Mouse (Mus musculus): ENCODE data around the gene Pkp3. TPM values are rescaled to one million over a fixed set of nuclear protein-coding genes. Genes with fewer than 3 reads are reported as not detected.
"Not testable (repeated sequence)": the region's sequence is repeated elsewhere in the genome, so short reads cannot be mapped to it uniquely, and the experiment has no call there.

Pkp3 gene
- polyA plus RNA-seq (2015; fragmentation: Nextera tagmentation; extraction: Ambion mirVana): 23.9 and 25.5 TPM in 2 replicates

DNA sequence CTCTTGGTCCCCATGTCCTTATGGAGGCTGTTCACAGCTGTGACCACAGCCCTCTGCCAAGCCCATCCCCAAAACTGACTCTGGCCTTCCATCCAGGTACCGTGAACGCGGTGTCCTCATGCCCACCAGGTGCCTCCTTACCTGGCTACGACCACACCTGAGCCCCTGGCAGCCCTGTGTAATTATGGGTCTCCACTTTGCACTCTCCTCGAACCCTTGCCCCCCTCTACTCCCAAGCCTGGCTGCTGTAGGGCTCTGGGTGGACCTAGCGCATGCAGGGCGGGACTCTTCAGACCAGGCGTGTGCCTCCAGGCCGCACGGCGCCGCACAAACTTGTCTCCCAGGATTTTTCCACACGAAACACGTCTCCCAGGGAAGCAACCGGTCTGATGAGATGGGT is at the start of gene Pkp3:
Pkp3 (plus strand) TSS at position 378 of the 400 bp plus-strand sequence.
- no peak within 1 kb of the TSS for H3K4me3 ChIP-seq
- peaks cover 7% of the 10 kb centered on the region; the same call in 1 of the 2 replicates for H3K4me1 ChIP-seq
- peaks cover 22% of the 10 kb centered on the region for H3K27me3 ChIP-seq
- 90% methylated on average over 15 of the region's 15 CpGs for WGBS
- peak within 1 kb of the TSS; percentile 16; the same call in 1 of the 2 replicates for H3K4me2 ChIP-seq (replicated peaks)
- no peaks in the 10 kb centered on the region for H3K9me3 ChIP-seq
- no peak for ATAC-seq (ENCODE audit: low FRiP score, low read depth)
- H3K36me3 ChIP-seq: no peaks in the 10 kb centered on the region
- H3K27ac ChIP-seq: no peak within 1 kb of the TSS; the same call in 1 of the 2 replicates
- 0 out of 2 replicates have a peak within 1 kb of the TSS, but pooled peaks have one; percentile 19 for H3K9ac ChIP-seq

- H3K27me3 ChIP-seq: no peaks in the 10 kb centered on the region
- no peaks in the 10 kb centered on the region for H3K36me3 ChIP-seq
- H3K4me3 ChIP-seq: no peak within 1 kb of the TSS
- H3K4me1 ChIP-seq: peaks cover 4% of the 10 kb centered on the region; the same call in 1 of the 2 replicates
- no peak for ATAC-seq (ENCODE audit: low FRiP score, low read depth)
- no peak within 1 kb of the TSS for H3K9ac ChIP-seq
- WGBS: 92% methylated on average over 2 of the region's 2 CpGs
- H3K27ac ChIP-seq: no peak within 1 kb of the TSS
- no peaks in the 10 kb centered on the region for H3K9me3 ChIP-seq
- no peak within 1 kb of the TSS for H3K4me2 ChIP-seq (replicated peaks)
Observed at GRCm38 (mm10) chr7:141028831-141029230, 49.2 kb upstream of the Pkp3 start, which contains the start of gene Gm17387. Gene Gm17387, plus strand, starts transcription at chr7:141029131.

DNA sequence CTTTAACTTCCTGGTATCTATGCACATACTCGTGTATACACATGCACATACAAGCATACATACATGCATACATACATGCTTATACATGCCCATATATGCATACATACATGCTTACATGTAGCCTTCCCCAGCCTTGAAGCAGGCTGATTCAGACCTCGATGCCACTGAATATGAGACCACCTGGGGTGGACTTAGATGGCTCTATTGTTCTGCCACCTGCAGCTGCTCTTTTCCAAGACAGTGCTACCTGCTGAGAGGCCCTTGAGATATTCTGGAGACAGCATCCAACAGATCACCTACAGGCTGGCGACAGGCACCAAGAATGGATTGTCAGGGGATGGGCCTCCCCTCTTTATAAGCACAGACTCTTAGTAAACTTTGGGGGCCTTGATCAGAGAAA is 47.6 kb upstream of the Pkp3 start:
- no peak for ATAC-seq (ENCODE audit: low FRiP score, low read depth)
- Histone ChIP-seq H3K9ac (no peak overlapping the region; the same call in 1 of the 2 replicates), H3K36me3 (no peaks in the 10 kb centered on the region), H3K4me3 (no peak overlapping the region), H3K9me3 (no peaks in the 10 kb centered on the region), H3K27ac (no peak overlapping the region), H3K4me2 (replicated peaks) (no peak overlapping the region), H3K4me1 (peaks cover 4% of the 10 kb centered on the region; the same call in 1 of the 2 replicates), H3K27me3 (no peaks in the 10 kb centered on the region)
- 58% methylated on average over 3 of the region's 3 CpGs for WGBS

- Histone ChIP-seq H3K9ac (no peak overlapping the region), H3K27ac (no peak overlapping the region), H3K4me2 (replicated peaks) (no peak overlapping the region), H3K27me3 (no peaks in the 10 kb centered on the region), H3K4me1 (peaks cover 4% of the 10 kb centered on the region; the same call in 1 of the 2 replicates), H3K36me3 (no peaks in the 10 kb centered on the region), H3K9me3 (no peaks in the 10 kb centered on the region), H3K4me3 (no peak overlapping the region)
- 79% methylated on average over 9 of the region's 9 CpGs for WGBS
- no peak for ATAC-seq (ENCODE audit: low FRiP score, low read depth)
Observed at GRCm38 (mm10) chr7:141032458-141033167, 45.4 kb upstream of the Pkp3 start.

DNA sequence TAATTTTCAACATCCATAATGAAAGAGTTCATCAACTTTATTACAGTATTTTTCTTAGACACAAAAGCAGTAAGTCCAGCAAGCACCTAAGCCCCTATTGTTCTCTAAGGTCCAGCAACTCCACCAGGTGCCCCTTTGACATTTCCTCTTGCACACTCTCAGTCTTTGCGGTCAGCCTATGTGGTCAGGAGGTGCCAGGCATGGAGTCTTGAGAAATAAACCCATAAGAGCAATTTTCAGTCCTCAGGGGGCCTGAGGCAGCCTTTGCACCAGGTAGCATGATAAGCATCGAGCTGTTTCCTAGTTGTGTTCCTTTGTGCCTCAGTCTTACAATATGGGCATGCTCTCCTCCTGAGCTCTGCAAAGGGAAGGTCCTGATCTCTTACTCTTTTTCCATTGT is 41.4 kb upstream of the Pkp3 start:
- H3K36me3 ChIP-seq; H3K4me2 ChIP-seq (replicated peaks); H3K27me3 ChIP-seq; H3K9ac ChIP-seq; ATAC-seq (ENCODE audit: low FRiP score, low read depth); H3K9me3 ChIP-seq; H3K27ac ChIP-seq; H3K4me3 ChIP-seq: not testable (repeated sequence)
- H3K4me1 ChIP-seq: peaks cover 13% of the 10 kb centered on the region
- 78% methylated on average over 1 of the region's 2 CpGs for WGBS

GRCm38 (mm10) chr7:141038090-141039032 is 39.7 kb upstream of the Pkp3 start:
- no peak for ATAC-seq (ENCODE audit: low FRiP score, low read depth)
- Histone ChIP-seq H3K36me3 (no peaks in the 10 kb centered on the region), H3K4me2 (replicated peaks) (no peak overlapping the region), H3K9me3 (no peaks in the 10 kb centered on the region), H3K4me3 (no peak overlapping the region), H3K9ac (no peak overlapping the region), H3K27ac (no peak overlapping the region), H3K27me3 (no peaks in the 10 kb centered on the region), H3K4me1 (peaks cover 26% of the 10 kb centered on the region)
- WGBS: 72% methylated on average over 20 of the region's 21 CpGs

GRCm38 (mm10) chr7:141039386-141040107 is 38.5 kb upstream of the Pkp3 start:
- Histone ChIP-seq H3K27ac (no peak overlapping the region), H3K27me3 (no peaks in the 10 kb centered on the region), H3K9ac (no peak overlapping the region), H3K4me2 (replicated peaks) (no peak overlapping the region), H3K9me3 (no peaks in the 10 kb centered on the region), H3K4me1 (peaks cover 25% of the 10 kb centered on the region), H3K36me3 (no peaks in the 10 kb centered on the region), H3K4me3 (no peak overlapping the region)
- 94% methylated on average over 4 of the region's 4 CpGs for WGBS
- ATAC-seq (ENCODE audit: low FRiP score, low read depth): no peak

DNA sequence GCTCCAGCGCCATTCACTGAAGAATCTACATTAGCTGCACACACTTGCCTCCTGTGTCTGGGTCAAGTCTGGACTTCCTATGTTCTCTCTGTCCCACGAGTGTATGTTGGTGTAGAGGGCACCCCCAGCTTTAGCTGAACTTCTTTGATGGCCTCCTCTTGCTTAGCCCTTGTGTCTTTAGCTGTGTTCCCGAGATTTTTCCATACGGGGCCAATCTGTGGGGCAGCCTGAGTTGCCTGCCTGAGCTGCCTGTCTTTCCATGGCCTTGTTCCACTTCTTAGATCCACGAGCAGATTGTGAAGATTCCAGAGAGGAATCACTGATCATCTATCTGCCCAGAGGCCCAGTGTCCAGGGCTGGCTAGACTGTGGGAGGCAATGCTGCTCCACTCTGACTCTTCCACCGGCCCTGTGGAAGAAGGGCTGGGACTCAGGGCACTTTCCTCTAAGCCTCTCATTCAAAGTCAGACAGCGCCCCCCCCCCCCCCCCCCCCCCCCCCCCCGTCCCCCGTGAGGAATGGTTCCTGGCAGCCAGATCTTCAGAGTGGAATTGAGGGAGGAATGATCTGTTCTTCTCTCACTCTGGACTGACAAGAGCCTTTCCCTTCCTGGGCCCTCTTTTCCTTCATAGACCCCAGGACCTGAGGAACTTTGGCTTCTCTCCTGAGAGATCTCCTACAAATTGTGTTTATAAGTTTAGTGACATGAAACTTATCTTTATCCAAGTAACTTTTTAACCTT is 37.0 kb upstream of the Pkp3 start:
- 0 out of 2 replicates have a peak, but pooled peaks have one; percentile 16 for ATAC-seq (ENCODE audit: low FRiP score, low read depth)

GRCm38 (mm10) chr7:141041661-141042060 is 36.4 kb upstream of the Pkp3 start:
- 0 out of 2 replicates have a peak overlapping the region, but pooled peaks have one; percentile 9 for H3K4me2 ChIP-seq (replicated peaks)
- ATAC-seq (ENCODE audit: low FRiP score, low read depth): peak; percentile 80

More for the DNA sequence above, 37.0 kb upstream of the Pkp3 start:
- 31% methylated on average over 6 of the region's 9 CpGs for WGBS
- Histone ChIP-seq H3K9me3 (no peaks in the 10 kb centered on the region), H3K9ac (0 out of 2 replicates have a peak overlapping the region, but pooled peaks have one; percentile 19), H3K27ac (peak overlapping the region; percentile 90), H3K4me3 (no peak overlapping the region), H3K4me2 (replicated peaks) (peak overlapping the region; percentile 28), H3K4me1 (peaks cover 25% of the 10 kb centered on the region), H3K36me3 (no peaks in the 10 kb centered on the region), H3K27me3 (no peaks in the 10 kb centered on the region)

GRCm38 (mm10) chr7:141042539-141042938 is 35.5 kb upstream of the Pkp3 start:
- H3K9me3 ChIP-seq: no peaks in the 10 kb centered on the region
- peaks cover 36% of the 10 kb centered on the region for H3K4me1 ChIP-seq
- H3K27me3 ChIP-seq: no peaks in the 10 kb centered on the region
- 22% methylated on average over 4 of the region's 4 CpGs for WGBS
- ATAC-seq (ENCODE audit: low FRiP score, low read depth): no peak
- no peak overlapping the region for H3K4me3 ChIP-seq
- H3K9ac ChIP-seq: no peak overlapping the region
- no peaks in the 10 kb centered on the region for H3K36me3 ChIP-seq
- H3K4me2 ChIP-seq (replicated peaks): no peak overlapping the region
- peak overlapping the region; percentile 67 for H3K27ac ChIP-seq

More at GRCm38 (mm10) chr7:141041661-141042060, 36.4 kb upstream of the Pkp3 start:
- Histone ChIP-seq H3K27me3 (no peaks in the 10 kb centered on the region), H3K4me3 (no peak overlapping the region), H3K9ac (no peak overlapping the region), H3K36me3 (no peaks in the 10 kb centered on the region), H3K9me3 (no peaks in the 10 kb centered on the region), H3K27ac (peak overlapping the region; percentile 90), H3K4me1 (peaks cover 27% of the 10 kb centered on the region)
- WGBS: 10% methylated on average over 5 of the region's 5 CpGs
